Mouse (Mus musculus): ENCODE results near the gene Tkfc.

GRCm38 (mm10) chr19:10585112-10585511, 20.3 kb downstream of the Tkfc start:
- no peak for TF ChIP-seq CTCF (IDR thresholded peaks at IDR 0.05; ENCODE audit: insufficient read depth, low read depth, low read length)
- no peak for TF ChIP-seq POLR2A (IDR thresholded peaks at IDR 0.05; ENCODE audit: insufficient read depth, low read depth, low read length)

Measured in olfactory bulb, adult 2 months (tissue).